ENCODE assay signal across 8 mouse cellular contexts in genomic region chr5:28293990-28294389, GRCm38 (mm10). TPM values are rescaled to one million over a fixed set of nuclear protein-coding genes. Genes with fewer than 3 reads are reported as not detected.
DNase-seq lines count a peak whose midpoint lies in the region.

No protein-coding gene starts in this region.

- DNase-seq in CD4-positive, CD25-positive, alpha-beta regulatory T cell, adult 2 months (ENCODE audit: low read depth, low spot score), result peak; percentile 90
- DNase-seq in R1 (ENCODE audit: low read depth, low spot score), result peak; percentile 71
- peak; percentile 94 to 98 for DNase-seq in cerebellum, postnatal 36 days
- DNase-seq in gastrocnemius, postnatal 14 days, result peak; percentile 73
- DNase-seq in layer of hippocampus, adult 18-20 months (ENCODE audit: low spot score in 2 of 2), result peak; percentile 46 to 88
- DNase-seq in lung, postnatal 14 days, result peak; percentile 94
- peak; percentile 79 for DNase-seq in right cerebral cortex, postnatal 25 days
- DNase-seq in urinary bladder, postnatal 4 days (ENCODE audit: low spot score in 2 of 2), result peak; percentile 59 to 90

- intact Hi-C loops in gastrocnemius, postnatal 14 days (cut with DNase I; ENCODE audit: low total_unique reads), result no loop called here

RNA-seq across cellular contexts. Expression of gene Rbm33, which starts 22.9 kb away (rescaled TPM):
- 10 to 100 TPM; 20.3 to 28.3 TPM for total RNA-seq in gastrocnemius, postnatal 14 days (2021)
- 10 to 100 TPM; 63.6 to 64.3 TPM for total RNA-seq in layer of hippocampus, adult 18-20 months (2021)

RNA-seq across cellular contexts. Expression of gene Cnpy1, which starts 48.4 kb away (rescaled TPM):
- under 1 TPM in 1 of 2 experiments, not detected in 1; 0.12 TPM for total RNA-seq in gastrocnemius, postnatal 14 days (2021)
- under 1 TPM; 0.18 to 0.22 TPM for total RNA-seq in layer of hippocampus, adult 18-20 months (2021)

Comparison
In these comparisons a context has a peak if more than half of its experiments do, and no peak if none do; other contexts are left out.
1. Peak in every context shown above with its lines: DNase-seq.